Mouse (Mus musculus): ENCODE measurements around the gene Ppp1r27. TPM values are rescaled to one million over a fixed set of nuclear protein-coding genes. Genes with fewer than 3 reads are reported as not detected.
"Not testable (repeated sequence)": the region's sequence is repeated elsewhere in the genome, so short reads cannot be mapped to it uniquely, and the experiment has no call there.

Ppp1r27 gene
- not detected in 2 replicates for polyA plus RNA-seq (2015; fragmentation: Nextera tagmentation; extraction: Ambion mirVana)

DNA sequence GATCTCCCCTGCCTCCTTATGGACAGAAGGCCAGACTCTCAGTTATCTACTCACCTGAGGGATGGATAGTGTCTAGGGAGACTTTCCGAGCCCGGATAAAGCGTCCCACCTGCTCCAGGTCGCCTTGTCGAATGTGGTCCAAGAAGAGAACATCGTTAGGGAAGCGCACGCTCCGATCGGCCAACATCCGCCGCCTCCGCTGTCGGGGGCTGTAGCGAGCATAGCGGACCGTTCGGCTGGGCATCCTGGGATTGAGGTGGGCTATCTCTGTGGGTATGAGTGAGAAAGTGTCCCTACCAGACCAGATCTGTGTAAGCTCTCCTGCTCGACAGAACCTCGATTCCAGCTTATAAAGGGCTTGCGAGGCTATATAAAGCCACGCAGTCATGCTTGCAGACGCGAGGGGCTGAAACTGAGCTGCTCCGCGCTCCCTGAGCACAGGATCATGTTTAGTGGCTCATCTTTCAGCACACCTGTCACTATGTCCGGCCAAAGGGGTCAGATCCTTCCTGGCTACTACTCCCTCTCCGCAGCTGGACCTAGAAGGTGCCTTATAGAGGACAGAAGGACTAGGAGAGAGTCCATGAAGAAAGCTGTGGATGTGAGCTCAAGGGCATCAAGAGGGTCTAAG is at the start of gene Ppp1r27:
Ppp1r27 (minus strand) TSS at position 323 of the 631 bp plus-strand sequence.
- Histone ChIP-seq H3K9me3 (no peaks in the 10 kb centered on the region), H3K27me3 (no peaks in the 10 kb centered on the region), H3K4me2 (peak within 1 kb of the TSS; percentile 82), H3K36me3 (no peaks in the 10 kb centered on the region), H3K4me1 (replicated peaks) (peaks cover 26% of the 10 kb centered on the region), H3K4me3 (peak within 1 kb of the TSS; percentile 97), H3K27ac (replicated peaks) (peak within 1 kb of the TSS; percentile 85), H3K9ac (peak within 1 kb of the TSS; percentile 97)
- 94% methylated on average over 28 of the region's 28 CpGs for WGBS
- no peak for ATAC-seq (ENCODE audit: low FRiP score, low read depth)

DNA sequence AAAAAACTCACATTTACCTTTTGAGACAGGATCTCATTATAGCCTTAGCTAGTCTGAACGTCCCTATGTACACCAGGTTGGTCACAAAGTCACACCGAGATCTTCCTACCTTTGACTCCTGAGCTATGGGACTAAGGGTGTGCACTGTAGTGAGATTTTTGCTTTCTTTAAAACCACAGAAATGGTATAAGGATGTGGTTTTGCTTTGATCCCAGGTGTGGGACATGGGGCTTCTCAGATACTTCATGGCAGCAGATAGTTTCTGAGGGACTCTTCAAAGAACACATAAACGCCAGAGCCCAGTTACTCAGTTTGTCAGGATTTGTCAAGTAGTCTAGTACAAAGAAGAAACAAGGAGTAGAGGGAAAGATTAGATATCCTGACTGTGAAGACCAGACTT is 49.8 kb upstream of the Ppp1r27 start:
- WGBS, result 93% methylated on average over 3 of the region's 3 CpGs
- peaks cover 23% of the 10 kb centered on the region for H3K4me1 ChIP-seq (replicated peaks)
- H3K27me3 ChIP-seq, result no peaks in the 10 kb centered on the region
- no peak overlapping the region for H3K4me2 ChIP-seq
- no peak overlapping the region for H3K4me3 ChIP-seq
- no peaks in the 10 kb centered on the region for H3K9me3 ChIP-seq
- H3K9ac ChIP-seq, result no peak overlapping the region
- no peak for ATAC-seq (ENCODE audit: low FRiP score, low read depth)
- no peak overlapping the region for H3K27ac ChIP-seq (replicated peaks)
- H3K36me3 ChIP-seq, result peaks cover 46% of the 10 kb centered on the region

- 46% methylated on average over 17 of the region's 17 CpGs for WGBS
- Histone ChIP-seq H3K36me3 (peaks cover 49% of the 10 kb centered on the region), H3K9ac (peak overlapping the region; percentile 45), H3K4me2 (peak overlapping the region; percentile 97), H3K27ac (replicated peaks) (peak overlapping the region; percentile 80), H3K4me3 (peak overlapping the region; percentile 86), H3K27me3 (no peaks in the 10 kb centered on the region), H3K4me1 (replicated peaks) (peaks cover 23% of the 10 kb centered on the region), H3K9me3 (no peaks in the 10 kb centered on the region)
- no peak for ATAC-seq (ENCODE audit: low FRiP score, low read depth)
These were observed 48.1 kb upstream of the Ppp1r27 start for GRCm38 (mm10) chr11:120598990-120599549.

- Histone ChIP-seq H3K27ac (replicated peaks) (peak within 1 kb of the TSS; percentile 82), H3K27me3 (no peaks in the 10 kb centered on the region), H3K36me3 (peaks cover 51% of the 10 kb centered on the region), H3K9me3 (no peaks in the 10 kb centered on the region), H3K4me1 (replicated peaks) (peaks cover 23% of the 10 kb centered on the region), H3K4me2 (peak within 1 kb of the TSS; percentile 97), H3K9ac (peak within 1 kb of the TSS; percentile 79), H3K4me3 (peak within 1 kb of the TSS; percentile 86)
- peak; percentile 98 for ATAC-seq (ENCODE audit: low FRiP score, low read depth)
- WGBS, result under 1% methylated on average over 78 of the region's 88 CpGs
These were observed 47.5 kb upstream of the Ppp1r27 start, which contains the start of the genes Alyref and Anapc11 for GRCm38 (mm10) chr11:120598283-120598989. Gene Alyref, minus strand, starts transcription at chr11:120598365. Gene Anapc11, plus strand, starts transcription at chr11:120598421.

- 4% methylated on average over 99 of the region's 99 CpGs for WGBS
- Histone ChIP-seq H3K4me1 (replicated peaks) (peaks cover 23% of the 10 kb centered on the region), H3K4me3 (peak overlapping the region; percentile 86), H3K36me3 (peaks cover 52% of the 10 kb centered on the region), H3K27me3 (no peaks in the 10 kb centered on the region), H3K9ac (peak overlapping the region; percentile 79), H3K4me2 (peak overlapping the region; percentile 97), H3K9me3 (no peaks in the 10 kb centered on the region), H3K27ac (replicated peaks) (peak overlapping the region; percentile 82)
- ATAC-seq (ENCODE audit: low FRiP score, low read depth), result peak; percentile 59; the same call in 1 of the 2 replicates
These were observed 46.6 kb upstream of the Ppp1r27 start for GRCm38 (mm10) chr11:120597240-120598235.

- H3K4me2 ChIP-seq, result no peak overlapping the region
- peaks cover 84% of the 10 kb centered on the region for H3K36me3 ChIP-seq
These were observed 37.6 kb upstream of the Ppp1r27 start for GRCm38 (mm10) chr11:120588531-120588930.

GRCm38 (mm10) chr11:120583937-120584336 is 33.0 kb upstream of the Ppp1r27 start:
- Histone ChIP-seq H3K4me3 (no peak overlapping the region), H3K4me1 (replicated peaks) (peaks cover 28% of the 10 kb centered on the region), H3K9ac (no peak overlapping the region), H3K9me3 (no peaks in the 10 kb centered on the region), H3K27me3 (no peaks in the 10 kb centered on the region), H3K4me2 (no peak overlapping the region), H3K27ac (replicated peaks) (no peak overlapping the region), H3K36me3 (peaks cover 47% of the 10 kb centered on the region)
- WGBS, result 90% methylated on average over 1 of the region's 1 CpGs
- ATAC-seq (ENCODE audit: low FRiP score, low read depth), result no peak

More at GRCm38 (mm10) chr11:120588531-120588930, 37.6 kb upstream of the Ppp1r27 start:
- WGBS, result 95% methylated on average over 6 of the region's 6 CpGs
- Histone ChIP-seq H3K4me3 (no peak overlapping the region), H3K27ac (replicated peaks) (no peak overlapping the region), H3K4me1 (replicated peaks) (no peaks in the 10 kb centered on the region), H3K9ac (no peak overlapping the region), H3K27me3 (no peaks in the 10 kb centered on the region), H3K9me3 (no peaks in the 10 kb centered on the region)
- ATAC-seq (ENCODE audit: low FRiP score, low read depth), result no peak

- H3K27ac ChIP-seq (replicated peaks), result not testable (repeated sequence)
- 92% methylated on average over 2 of the region's 2 CpGs for WGBS
- peaks cover 49% of the 10 kb centered on the region for H3K36me3 ChIP-seq
These were observed 32.0 kb upstream of the Ppp1r27 start for GRCm38 (mm10) chr11:120582982-120583293.

GRCm38 (mm10) chr11:120582268-120582981 is 31.5 kb upstream of the Ppp1r27 start:
- peak overlapping the region; percentile 97 for H3K9ac ChIP-seq
- peak overlapping the region; percentile 76 for H3K4me3 ChIP-seq
- no peaks in the 10 kb centered on the region for H3K27me3 ChIP-seq
- 73% methylated on average over 8 of the region's 8 CpGs for WGBS
- no peaks in the 10 kb centered on the region for H3K9me3 ChIP-seq
- peak overlapping the region; percentile 96 for H3K27ac ChIP-seq (replicated peaks)
- H3K36me3 ChIP-seq, result peaks cover 50% of the 10 kb centered on the region
- peak overlapping the region; percentile 84 for H3K4me2 ChIP-seq
- ATAC-seq (ENCODE audit: low FRiP score, low read depth), result no peak
- H3K4me1 ChIP-seq (replicated peaks), result peaks cover 34% of the 10 kb centered on the region

More at GRCm38 (mm10) chr11:120582982-120583293, 32.0 kb upstream of the Ppp1r27 start:
- ATAC-seq (ENCODE audit: low FRiP score, low read depth); H3K9me3 ChIP-seq; H3K4me2 ChIP-seq; H3K4me3 ChIP-seq; H3K9ac ChIP-seq; H3K27me3 ChIP-seq: not testable (repeated sequence)
- H3K4me1 ChIP-seq (replicated peaks), result peaks cover 34% of the 10 kb centered on the region

DNA sequence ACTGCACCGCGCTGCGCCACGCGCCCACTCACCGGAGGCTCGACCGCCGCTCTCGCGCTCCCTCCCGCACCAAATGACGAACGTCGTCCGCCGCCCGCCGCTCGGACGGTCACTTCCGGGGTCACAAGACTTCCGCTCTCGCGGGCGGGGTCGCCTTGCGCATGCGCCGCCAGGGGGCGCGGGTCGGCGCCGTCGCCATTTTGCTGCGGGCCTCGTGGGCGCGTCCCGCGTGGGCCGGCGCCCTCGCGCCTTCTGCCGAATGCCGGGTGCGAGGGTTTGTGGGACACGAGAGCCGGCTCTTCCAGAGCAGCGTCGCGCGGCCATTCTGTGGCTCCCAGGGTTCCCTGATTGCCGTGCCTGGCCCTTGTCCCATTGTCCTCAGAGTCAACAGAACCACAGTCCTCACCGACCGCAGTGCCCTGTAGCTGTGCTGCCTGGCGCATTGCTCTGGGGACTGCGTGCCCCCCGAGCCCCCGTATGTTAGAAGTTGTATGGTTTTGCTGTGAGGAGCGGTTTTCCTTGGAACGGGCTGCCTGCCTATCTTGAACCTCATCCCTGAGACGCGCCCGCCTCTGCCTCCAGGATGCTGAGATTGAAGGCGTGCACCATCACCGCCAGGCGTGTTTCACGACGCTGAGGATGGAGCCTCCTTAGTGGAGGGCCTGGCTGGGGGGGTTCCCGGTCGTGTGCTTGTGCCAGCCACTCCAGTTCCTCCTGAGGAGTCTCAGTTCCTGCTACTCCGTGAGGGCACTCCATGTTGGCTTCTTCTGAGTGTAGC is 30.7 kb upstream of the Ppp1r27 start, which contains the start of gene Arhgdia:
Arhgdia (minus strand) TSS at position 135 of the 778 bp plus-strand sequence.
- Histone ChIP-seq H3K36me3 (peaks cover 44% of the 10 kb centered on the region), H3K27ac (replicated peaks) (peak within 1 kb of the TSS; percentile 96), H3K4me3 (peak within 1 kb of the TSS; percentile 76), H3K4me2 (peak within 1 kb of the TSS; percentile 84), H3K9me3 (no peaks in the 10 kb centered on the region), H3K9ac (peak within 1 kb of the TSS; percentile 97), H3K27me3 (no peaks in the 10 kb centered on the region), H3K4me1 (replicated peaks) (peaks cover 34% of the 10 kb centered on the region)
- peak; percentile 76 for ATAC-seq (ENCODE audit: low FRiP score, low read depth)
- 2% methylated on average over 61 of the region's 75 CpGs for WGBS
